Mouse (Mus musculus): Measurements from ENCODE around the gene Traf3.

- TF ChIP-seq CTCF (IDR thresholded peaks at IDR 0.05; ENCODE audit: low read depth, low read length) (no peak), POLR2A (IDR thresholded peaks at IDR 0.05; ENCODE audit: extremely low read depth, insufficient read depth, low read length) (no peak)
These were observed 99.0 kb downstream of the Traf3 start for GRCm38 (mm10) chr12:111265212-111265611.
